Mouse (Mus musculus) heart, embryonic 11.5 days (tissue): Measurements from ENCODE around the gene Gm13030. TPM values are rescaled to one million over a fixed set of nuclear protein-coding genes. Genes with fewer than 3 reads are reported as not detected.
"Not testable (repeated sequence)": the region's sequence is repeated elsewhere in the genome, so short reads cannot be mapped to it uniquely, and the experiment has no call there.

Source experiments
- ATAC-seq: fragments of 200-750 bp; cut with Nextera tagmentation; replicated peaks from 2 replicates; pipeline ENCODE4 v1.8.0; 2017; ENCODE audit warnings: moderate library complexity; ENCODE audit not compliant: insufficient number of reproducible peaks, low FRiP score, low TSS enrichment
- H3K27ac ChIP-seq: fragments of 300-500 bp; sonication (generic); 2 replicates; pipeline ENCODE4 v1.5.1; 2014; ENCODE audit warnings: mild to moderate bottlenecking, low read depth, low read length
- H3K27me3 ChIP-seq: fragments of 300-500 bp; sonication (generic); 2 replicates; pipeline ENCODE4 v1.6.1; 2014; ENCODE audit warnings: mild to moderate bottlenecking, low read length, mixed read lengths; ENCODE audit not compliant: control insufficient read depth, insufficient read depth
- H3K36me3 ChIP-seq: fragments of 300-500 bp; sonication (generic); 2 replicates; pipeline ENCODE4 v1.6.1; 2014; ENCODE audit warnings: mild to moderate bottlenecking, low read length, moderate library complexity, mixed read lengths; ENCODE audit not compliant: control insufficient read depth, insufficient read depth
- H3K4me1 ChIP-seq: fragments of 300-500 bp; sonication (generic); 2 replicates; pipeline ENCODE4 v1.6.1; 2014; ENCODE audit warnings: low read length; ENCODE audit not compliant: control insufficient read depth, insufficient read depth
- H3K4me2 ChIP-seq: fragments of 300-500 bp; sonication (generic); 2 replicates; pipeline ENCODE4 v1.6.1; 2014; ENCODE audit warnings: mild to moderate bottlenecking, moderate library complexity
- H3K4me3 ChIP-seq: fragments of 300-500 bp; sonication (generic); 2 replicates; pipeline ENCODE4 v1.5.1; 2014; ENCODE audit warnings: low read depth, low read length
- H3K9ac ChIP-seq: fragments of 300-500 bp; sonication (generic); 2 replicates; pipeline ENCODE4 v1.6.1; 2014; ENCODE audit warnings: mild to moderate bottlenecking, low read depth, low read length, moderate library complexity
- H3K9me3 ChIP-seq: fragments of 300-500 bp; sonication (generic); replicated peaks from 2 replicates; pipeline ENCODE4 v1.6.1; 2016; ENCODE audit warnings: low read length; ENCODE audit not compliant: control insufficient read depth
- WGBS: fragments of 180-500 bp; shearing (Covaris S2); extraction: QIAGEN DNeasy Blood & Tissue Kit; methylation state at CpG from one replicate; pipeline ENCODE4 v1.1.7; 2014; ENCODE audit not compliant: insufficient replicate concordance; 5-methylcytosine and 5-hydroxymethylcytosine counted together
- polyA plus RNA-seq: library from polyadenylated mRNA; unstranded; fragments of >200 nt; fragmentation: Nextera tagmentation; extraction: Ambion mirVana; gene quantifications from 2 replicates; pipeline ENCODE4 v1.2.1, GENCODE M21; 2014

The Gm13030 gene
- polyA plus RNA-seq, 1 experiment from 2014 or later, result not detected

GRCm38 (mm10) chr4:138893789-138894188 lies 20.0 kb upstream of the Gm13030 start:
- not testable (repeated sequence) for H3K4me2 ChIP-seq, H3K27me3 ChIP-seq, H3K4me1 ChIP-seq, H3K27ac ChIP-seq, H3K9me3 ChIP-seq, H3K9ac ChIP-seq, ATAC-seq, H3K36me3 ChIP-seq, H3K4me3 ChIP-seq
- WGBS, result 84% methylated on average over 11 of the region's 11 CpGs

GRCm38 (mm10) chr4:138892655-138893054 lies 18.9 kb upstream of the Gm13030 start:
- no peak for ATAC-seq
- Histone ChIP-seq H3K9me3 (no peaks in the 10 kb centered on the region), H3K27ac (no peak overlapping the region), H3K36me3 (no peaks in the 10 kb centered on the region; the same call in 1 of the 2 replicates), H3K27me3 (no peaks in the 10 kb centered on the region), H3K4me3 (no peak overlapping the region), H3K9ac (no peak overlapping the region), H3K4me1 (no peaks in the 10 kb centered on the region), H3K4me2 (no peak overlapping the region)
- WGBS, result 73% methylated on average over 6 of the region's 6 CpGs

GRCm38 (mm10) chr4:138889635-138890034 lies 15.9 kb upstream of the Gm13030 start:
- Histone ChIP-seq H3K36me3 (no peaks in the 10 kb centered on the region), H3K9ac (no peak overlapping the region), H3K4me1 (no peaks in the 10 kb centered on the region), H3K27me3 (no peaks in the 10 kb centered on the region), H3K9me3 (no peaks in the 10 kb centered on the region), H3K27ac (no peak overlapping the region), H3K4me3 (no peak overlapping the region), H3K4me2 (no peak overlapping the region)
- WGBS, result 75% methylated on average over 8 of the region's 8 CpGs
- ATAC-seq, result no peak

GRCm38 (mm10) chr4:138889165-138889564 lies 15.4 kb upstream of the Gm13030 start:
- Histone ChIP-seq H3K4me1 (no peaks in the 10 kb centered on the region), H3K9me3 (no peaks in the 10 kb centered on the region), H3K4me2 (no peak overlapping the region), H3K9ac (no peak overlapping the region), H3K27ac (no peak overlapping the region), H3K27me3 (no peaks in the 10 kb centered on the region), H3K36me3 (no peaks in the 10 kb centered on the region), H3K4me3 (no peak overlapping the region)
- 70% methylated on average over 7 of the region's 7 CpGs for WGBS
- no peak for ATAC-seq

- Histone ChIP-seq H3K9me3 (no peaks in the 10 kb centered on the region), H3K36me3 (no peaks in the 10 kb centered on the region), H3K4me3 (no peak overlapping the region), H3K9ac (no peak overlapping the region), H3K4me2 (no peak overlapping the region), H3K4me1 (0 out of 2 replicates have a peak, but pooled peaks cover 2% of the 10 kb centered on the region), H3K27me3 (peaks cover 9% of the 10 kb centered on the region), H3K27ac (no peak overlapping the region)
- WGBS, result 21% methylated on average over 6 of the region's 6 CpGs
- no peak for ATAC-seq
Observed at GRCm38 (mm10) chr4:138884261-138884660, 10.5 kb upstream of the Gm13030 start.

GRCm38 (mm10) chr4:138882179-138882578 lies 8.4 kb upstream of the Gm13030 start:
- peak overlapping the region; percentile 36 for H3K4me2 ChIP-seq
- WGBS, result 11% methylated on average over 16 of the region's 16 CpGs
- no peak overlapping the region for H3K27ac ChIP-seq
- H3K27me3 ChIP-seq, result peaks cover 9% of the 10 kb centered on the region
- ATAC-seq, result no peak
- 0 out of 2 replicates have a peak, but pooled peaks cover 2% of the 10 kb centered on the region for H3K4me1 ChIP-seq
- H3K36me3 ChIP-seq, result no peaks in the 10 kb centered on the region
- H3K9me3 ChIP-seq, result no peaks in the 10 kb centered on the region
- H3K4me3 ChIP-seq, result no peak overlapping the region
- no peak overlapping the region for H3K9ac ChIP-seq

GRCm38 (mm10) chr4:138880811-138881584 lies 7.2 kb upstream of the Gm13030 start:
- Histone ChIP-seq H3K27ac (no peak overlapping the region), H3K9me3 (no peaks in the 10 kb centered on the region), H3K9ac (no peak overlapping the region), H3K4me2 (no peak overlapping the region), H3K27me3 (peaks cover 9% of the 10 kb centered on the region), H3K36me3 (no peaks in the 10 kb centered on the region), H3K4me3 (no peak overlapping the region), H3K4me1 (0 out of 2 replicates have a peak, but pooled peaks cover 2% of the 10 kb centered on the region)
- WGBS, result 75% methylated on average over 7 of the region's 7 CpGs
- no peak for ATAC-seq

- Histone ChIP-seq H3K4me2 (no peak overlapping the region), H3K9ac (no peak overlapping the region), H3K4me3 (no peak overlapping the region), H3K4me1 (0 out of 2 replicates have a peak, but pooled peaks cover 2% of the 10 kb centered on the region), H3K36me3 (no peaks in the 10 kb centered on the region), H3K9me3 (no peaks in the 10 kb centered on the region), H3K27me3 (peaks cover 9% of the 10 kb centered on the region), H3K27ac (no peak overlapping the region)
- WGBS, result 75% methylated on average over 11 of the region's 11 CpGs
- no peak for ATAC-seq
Observed at GRCm38 (mm10) chr4:138879808-138880207, 6.0 kb upstream of the Gm13030 start.

GRCm38 (mm10) chr4:138878783-138879182 lies 5.0 kb upstream of the Gm13030 start:
- Histone ChIP-seq H3K36me3 (no peaks in the 10 kb centered on the region), H3K27me3 (peaks cover 9% of the 10 kb centered on the region), H3K4me1 (0 out of 2 replicates have a peak, but pooled peaks cover 2% of the 10 kb centered on the region), H3K4me3 (no peak overlapping the region), H3K27ac (no peak overlapping the region), H3K4me2 (no peak overlapping the region), H3K9ac (no peak overlapping the region), H3K9me3 (no peaks in the 10 kb centered on the region)
- no peak for ATAC-seq
- 34% methylated on average over 8 of the region's 8 CpGs for WGBS
